Mouse (Mus musculus) forebrain, postnatal 0 days (tissue): ENCODE measurements around the gene Uimc1. TPM values are rescaled to one million over a fixed set of nuclear protein-coding genes. Genes with fewer than 3 reads are reported as not detected.
"Not testable (repeated sequence)": the region's sequence is repeated elsewhere in the genome, so short reads cannot be mapped to it uniquely, and the experiment has no call there.

ENCODE experiments used
- ATAC-seq: fragments of 200-750 bp; cut with Nextera tagmentation; 2 replicates; pipeline ENCODE4 v1.8.0; 2017; ENCODE audit warnings: mild to moderate bottlenecking, moderate library complexity
- DNase-seq: peaks from one replicate; pipeline ENCODE4 v3.0.0-alpha.2; 2015
- H3K27ac ChIP-seq: fragments of 300-500 bp; sonication (generic); 2 replicates; pipeline ENCODE4 v1.5.1; 2014; ENCODE audit warnings: low read depth, mild to moderate bottlenecking, antibody characterized with exemption, low read length, moderate library complexity, mixed read lengths
- H3K27me3 ChIP-seq: fragments of 300-500 bp; sonication (generic); 2 replicates; pipeline ENCODE4 v1.6.1; 2014; ENCODE audit warnings: mild to moderate bottlenecking, low read length, mixed read lengths; ENCODE audit not compliant: insufficient read depth
- H3K36me3 ChIP-seq: fragments of 300-500 bp; sonication (generic); 2 replicates; pipeline ENCODE4 v1.6.1; 2014; ENCODE audit warnings: mild to moderate bottlenecking, moderate library complexity; ENCODE audit not compliant: insufficient read depth
- H3K4me1 ChIP-seq: fragments of 300-500 bp; sonication (generic); 2 replicates; pipeline ENCODE4 v1.6.1; 2014; ENCODE audit warnings: antibody characterized with exemption; ENCODE audit not compliant: insufficient read depth
- H3K4me2 ChIP-seq: fragments of 300-500 bp; sonication (generic); 2 replicates; pipeline ENCODE4 v1.6.1; 2014; ENCODE audit warnings: low read depth, mild to moderate bottlenecking, moderate library complexity
- H3K4me3 ChIP-seq: fragments of 300-500 bp; sonication (generic); 2 replicates; pipeline ENCODE4 v1.5.1; 2014; ENCODE audit warnings: low read depth, low read length, mixed read lengths
- H3K9ac ChIP-seq: fragments of 300-500 bp; sonication (generic); 2 replicates; pipeline ENCODE4 v1.6.1; 2014; ENCODE audit warnings: mild to moderate bottlenecking
- H3K9me3 ChIP-seq: fragments of 300-500 bp; sonication (generic); 2 replicates; pipeline ENCODE4 v1.6.1; 2016; ENCODE audit warnings: low read length
- CTCF ChIP-seq: sonication (generic); IDR thresholded peaks from 2 replicates; pipeline ENCODE4 v1.5.1; 2016; ENCODE audit warnings: antibody characterized with exemption, control low read depth, low read depth
- WGBS: fragments of 180-500 bp; shearing (Covaris S2); extraction: QIAGEN DNeasy Blood & Tissue Kit; methylation state at CpG from one replicate; pipeline ENCODE4 v1.1.7; 2014; 5-methylcytosine and 5-hydroxymethylcytosine counted together
- polyA plus RNA-seq: library from polyadenylated mRNA; unstranded; fragments of >200 nt; fragmentation: Nextera tagmentation; extraction: Ambion mirVana; gene quantifications from 2 replicates; pipeline ENCODE4 v1.2.1, GENCODE M21; 2015
- total RNA-seq: library from RNA; depleted of rRNA; stranded (reverse); fragments of >200 nt; gene quantifications from 2 replicates; pipeline ENCODE4 v1.2.3, GENCODE M21; 2014

Gene Uimc1
- total and polyA plus RNA-seq, 2 experiments from 2014 or later, result 12.2 to 12.6 TPM

DNA sequence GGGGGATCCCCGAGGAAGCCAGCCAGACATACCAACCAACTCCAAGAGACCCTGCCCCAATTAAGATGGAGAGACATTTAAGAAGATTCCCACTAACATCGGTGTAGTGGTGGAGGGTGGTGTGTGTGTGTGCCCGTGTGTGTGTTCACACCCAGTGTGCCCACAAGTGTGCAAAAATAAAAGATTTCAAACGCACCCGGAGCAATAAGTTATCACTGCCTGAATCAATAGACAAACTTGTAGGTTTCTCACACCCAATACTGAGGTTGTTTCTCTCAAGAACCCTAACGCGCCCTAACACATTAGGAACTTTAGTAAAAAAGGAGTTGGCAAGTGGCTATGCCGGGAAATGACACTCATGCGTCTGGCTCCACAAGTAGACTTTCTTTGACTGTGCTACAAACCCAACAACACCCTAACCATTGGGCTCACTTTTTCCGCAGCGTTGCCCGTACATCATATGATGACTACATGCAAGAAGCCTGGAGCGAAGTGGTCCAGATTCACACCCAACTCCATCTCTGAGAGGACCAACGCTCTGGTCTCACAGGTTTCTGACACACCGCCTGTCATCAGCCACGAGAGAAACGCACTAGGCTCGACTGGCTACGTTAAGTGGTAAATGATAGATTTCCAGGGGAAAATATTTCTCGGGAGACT is 904 bp downstream of the Uimc1 start:
- TF ChIP-seq CTCF, result no peak
- Histone ChIP-seq H3K4me2 (peak overlapping the region; percentile 66), H3K9me3 (no peaks in the 10 kb centered on the region), H3K4me3 (peak overlapping the region; percentile 89), H3K27me3 (no peaks in the 10 kb centered on the region), H3K9ac (peak overlapping the region; percentile 89), H3K4me1 (0 out of 2 replicates have a peak, but pooled peaks cover 4% of the 10 kb centered on the region), H3K27ac (peak overlapping the region; percentile 86; the same call in 1 of the 2 replicates), H3K36me3 (no peaks in the 10 kb centered on the region)
- WGBS, result 29% methylated on average over 20 of the region's 20 CpGs
- peak; percentile 43 for DNase-seq
- no peak for ATAC-seq

DNA sequence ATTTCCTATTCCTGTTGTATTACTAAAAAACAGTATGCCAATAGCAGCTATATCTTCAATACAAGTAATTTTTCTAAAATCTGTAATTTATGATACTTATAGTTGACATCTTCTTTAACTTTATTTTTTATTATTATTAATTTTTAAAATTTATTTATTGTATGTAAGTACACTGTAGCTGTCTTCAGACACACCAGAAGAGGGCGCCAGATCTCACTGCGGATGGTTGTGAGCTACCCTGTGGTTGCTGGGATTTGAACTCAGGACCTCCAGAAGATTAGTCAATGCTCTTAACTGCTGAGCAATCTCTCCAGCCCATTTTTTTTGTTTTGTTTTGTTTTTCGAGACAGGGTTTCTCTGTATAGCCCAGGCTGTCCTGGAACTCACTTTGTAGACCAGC is 2.3 kb downstream of the Uimc1 start:
- H3K4me2 ChIP-seq, H3K4me3 ChIP-seq, DNase-seq, H3K36me3 ChIP-seq, ATAC-seq, H3K27ac ChIP-seq, H3K27me3 ChIP-seq, H3K9ac ChIP-seq, H3K4me1 ChIP-seq, H3K9me3 ChIP-seq: not testable (repeated sequence)
- 91% methylated on average over 3 of the region's 3 CpGs for WGBS
- peak; percentile 24; the same call in 1 of the 2 replicates for TF ChIP-seq CTCF

DNA sequence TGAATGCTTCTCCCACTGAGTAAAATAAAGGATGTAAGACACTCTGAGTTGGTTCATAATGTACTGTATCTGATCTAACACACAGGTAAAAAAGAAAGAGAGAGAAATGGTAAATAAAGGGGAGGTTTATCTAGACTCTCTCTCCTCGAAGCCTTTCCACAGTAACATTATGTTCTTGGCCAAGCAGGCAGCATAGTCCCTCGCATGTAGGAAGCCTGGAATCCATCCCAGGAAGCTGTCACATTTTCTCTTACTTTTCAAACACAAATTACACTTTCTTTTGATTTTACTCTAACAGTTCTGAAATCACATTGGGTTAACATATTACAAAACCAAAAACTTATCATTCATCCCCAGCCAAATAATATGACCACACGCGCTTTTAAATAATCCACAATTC is 7.5 kb downstream of the Uimc1 start:
- H3K36me3 ChIP-seq, result no peaks in the 10 kb centered on the region; the same call in 1 of the 2 replicates
- H3K9ac ChIP-seq, result no peak overlapping the region
- H3K4me1 ChIP-seq, result no peaks in the 10 kb centered on the region
- no peak overlapping the region for H3K4me2 ChIP-seq
- ATAC-seq (no peak), DNase-seq (peak; percentile 26)
- H3K27ac ChIP-seq, result no peak overlapping the region
- no peaks in the 10 kb centered on the region for H3K9me3 ChIP-seq
- no peak overlapping the region for H3K4me3 ChIP-seq
- 53% methylated on average over 4 of the region's 4 CpGs for WGBS
- H3K27me3 ChIP-seq, result no peaks in the 10 kb centered on the region
- TF ChIP-seq CTCF, result no peak

DNA sequence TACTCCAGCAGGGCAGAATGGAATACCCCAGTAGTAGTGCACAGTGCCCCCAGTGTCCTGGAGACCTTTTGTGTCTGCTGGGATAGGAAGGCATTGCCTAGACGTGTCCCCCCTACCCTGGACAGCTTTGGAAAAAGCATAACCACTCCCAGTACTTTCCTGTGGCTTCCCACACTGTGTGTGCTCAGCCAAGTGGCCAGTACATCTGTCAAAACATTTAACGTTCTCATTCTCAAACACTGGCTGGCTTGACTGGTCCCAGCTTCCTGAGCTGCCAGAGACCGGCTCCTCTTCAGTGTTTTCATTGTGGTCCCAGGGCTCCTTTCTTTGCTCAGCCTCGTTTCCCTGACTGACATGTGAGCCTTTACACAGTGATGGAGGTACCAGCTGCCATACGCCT is 24.5 kb downstream of the Uimc1 start:
- DNase-seq (no peak), ATAC-seq (no peak)
- no peak overlapping the region for H3K4me2 ChIP-seq
- no peak overlapping the region for H3K4me3 ChIP-seq
- WGBS, result 19% methylated on average over 5 of the region's 5 CpGs
- H3K9ac ChIP-seq, result no peak overlapping the region
- peaks cover 13% of the 10 kb centered on the region; the same call in 1 of the 2 replicates for H3K36me3 ChIP-seq
- no peaks in the 10 kb centered on the region for H3K27me3 ChIP-seq
- TF ChIP-seq CTCF, result no peak
- H3K4me1 ChIP-seq, result no peaks in the 10 kb centered on the region
- no peak overlapping the region for H3K27ac ChIP-seq
- no peaks in the 10 kb centered on the region for H3K9me3 ChIP-seq

DNA sequence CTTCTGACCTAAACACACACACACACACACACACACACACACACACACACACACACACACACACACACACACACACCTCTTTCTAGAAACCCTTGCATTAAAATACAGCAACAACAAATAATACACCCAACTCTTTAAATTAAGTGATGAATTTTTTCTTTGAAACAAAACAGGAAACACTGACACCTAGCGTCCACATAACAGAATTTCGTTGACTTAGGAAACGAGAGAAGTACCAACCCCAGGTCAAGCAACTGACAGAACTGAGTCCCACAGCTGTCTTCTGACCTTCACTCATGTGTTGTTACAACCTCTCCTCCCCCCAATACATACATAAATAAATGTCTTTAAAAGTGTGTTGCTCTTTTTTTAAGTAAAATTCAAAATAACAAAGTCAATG is 28.8 kb downstream of the Uimc1 start:
- ATAC-seq, result no peak
- 0% methylated on average over 3 of the region's 3 CpGs for WGBS
- Histone ChIP-seq H3K4me2 (no peak overlapping the region), H3K4me3 (no peak overlapping the region), H3K36me3 (peaks cover 10% of the 10 kb centered on the region; the same call in 1 of the 2 replicates), H3K27me3 (no peaks in the 10 kb centered on the region), H3K9me3 (no peaks in the 10 kb centered on the region), H3K4me1 (no peaks in the 10 kb centered on the region), H3K9ac (no peak overlapping the region), H3K27ac (no peak overlapping the region)
- peak; percentile 70 for DNase-seq
- TF ChIP-seq CTCF, result peak; percentile 67

DNA sequence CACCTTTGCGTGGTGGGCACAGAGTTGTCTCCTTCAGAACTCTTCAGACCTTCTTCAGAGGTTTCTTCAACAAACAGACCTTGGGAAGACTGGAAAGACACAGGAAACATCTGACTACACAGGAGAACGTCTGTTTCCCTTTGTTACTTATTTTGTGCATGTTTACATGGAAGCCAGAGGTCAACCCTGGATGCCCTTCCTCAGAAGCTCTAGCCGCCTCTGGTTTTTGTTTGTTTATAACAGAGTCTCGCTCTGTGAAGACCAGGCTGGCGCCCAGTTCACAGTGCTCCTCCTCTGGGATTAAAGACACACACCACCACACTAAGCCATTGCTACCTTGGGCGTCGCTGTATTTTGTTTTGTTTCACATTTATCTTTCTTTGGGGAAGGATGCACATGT is 30.4 kb downstream of the Uimc1 start:
- Histone ChIP-seq H3K27me3 (no peaks in the 10 kb centered on the region), H3K27ac (no peak overlapping the region), H3K4me3 (no peak overlapping the region), H3K4me2 (no peak overlapping the region), H3K9ac (no peak overlapping the region), H3K36me3 (no peaks in the 10 kb centered on the region), H3K4me1 (no peaks in the 10 kb centered on the region), H3K9me3 (no peaks in the 10 kb centered on the region)
- no peak for ATAC-seq
- no peak for TF ChIP-seq CTCF
- WGBS, result 84% methylated on average over 7 of the region's 7 CpGs
- DNase-seq, result no peak

DNA sequence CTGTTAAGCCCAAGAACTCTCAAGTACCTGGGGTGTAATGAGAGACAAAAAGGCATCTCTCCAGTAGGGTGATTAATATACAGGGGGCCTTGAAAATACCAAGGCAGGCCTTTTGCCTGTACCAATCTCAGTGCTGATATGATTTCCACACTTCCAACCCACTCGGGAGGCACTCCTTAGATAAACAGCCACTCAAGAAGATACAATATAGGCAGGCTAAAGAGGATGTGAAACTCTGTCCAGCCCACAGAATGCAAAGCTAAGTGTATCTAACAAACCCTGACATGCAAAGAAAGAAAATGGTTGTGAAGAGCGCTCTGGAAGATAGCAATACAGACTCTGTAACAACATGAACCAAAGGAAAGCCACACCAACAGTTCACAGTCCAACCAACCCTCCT is 36.8 kb downstream of the Uimc1 start:
- no peaks in the 10 kb centered on the region for H3K27me3 ChIP-seq

More for the DNA sequence above, 36.8 kb downstream of the Uimc1 start:
- H3K4me1 ChIP-seq, result no peaks in the 10 kb centered on the region
- DNase-seq (no peak), ATAC-seq (no peak)
- 92% methylated on average over 2 of the region's 2 CpGs for WGBS
- H3K9me3 ChIP-seq, result no peaks in the 10 kb centered on the region
- no peak for TF ChIP-seq CTCF
- no peak overlapping the region for H3K4me2 ChIP-seq
- no peak overlapping the region for H3K4me3 ChIP-seq
- H3K36me3 ChIP-seq, result no peaks in the 10 kb centered on the region
- H3K9ac ChIP-seq, result no peak overlapping the region
- no peak overlapping the region for H3K27ac ChIP-seq
